Mouse (Mus musculus): ENCODE measurements around the gene D10Jhu81e.
"Not testable (repeated sequence)": the region's sequence is repeated elsewhere in the genome, so short reads cannot be mapped to it uniquely, and the experiment has no call there.

The D10Jhu81e gene

DNA sequence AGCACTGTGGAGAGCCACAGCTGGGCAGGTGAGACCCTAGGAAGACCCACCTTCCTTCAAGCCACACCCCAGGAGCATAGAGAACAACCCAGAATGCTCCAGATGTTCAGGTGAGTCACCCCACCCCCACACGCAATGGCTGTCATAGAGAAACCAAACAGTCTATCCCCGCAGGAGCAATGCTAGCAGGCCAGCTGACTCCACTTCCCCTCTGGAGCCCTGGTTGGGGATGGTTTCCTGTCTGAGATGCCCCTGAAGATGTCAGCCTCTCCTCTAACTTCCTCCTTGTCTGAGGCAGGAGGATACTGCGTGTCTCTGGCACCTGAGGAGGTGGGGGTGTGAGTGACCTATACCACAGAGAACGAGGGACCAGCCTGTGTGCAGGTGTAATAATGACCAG is 35.2 kb downstream of the D10Jhu81e start:
- in situ Hi-C loops (cut with MboI, MseI) = no loop called here

DNA sequence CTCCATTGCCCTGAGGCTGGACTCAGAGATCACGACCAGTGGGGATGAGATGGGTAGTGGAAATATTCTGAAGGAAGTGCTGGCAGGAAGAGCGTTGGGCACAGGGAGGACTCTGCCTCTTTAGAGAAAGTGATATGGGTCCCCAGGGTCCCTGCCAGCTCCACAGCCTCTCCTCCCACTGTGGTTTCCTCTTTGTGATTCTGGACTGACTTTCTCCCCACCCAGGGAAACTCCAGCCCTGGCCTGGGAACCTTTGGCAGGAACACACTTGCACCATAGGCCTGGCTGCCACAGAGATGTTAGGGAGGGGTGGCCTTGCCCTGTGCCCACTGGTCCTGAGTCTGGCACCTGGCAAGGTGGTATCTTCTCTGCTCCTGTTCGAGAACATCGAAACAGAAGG is 39.6 kb downstream of the D10Jhu81e start:
- in situ Hi-C loops (cut with MboI, MseI) = no loop called here

DNA sequence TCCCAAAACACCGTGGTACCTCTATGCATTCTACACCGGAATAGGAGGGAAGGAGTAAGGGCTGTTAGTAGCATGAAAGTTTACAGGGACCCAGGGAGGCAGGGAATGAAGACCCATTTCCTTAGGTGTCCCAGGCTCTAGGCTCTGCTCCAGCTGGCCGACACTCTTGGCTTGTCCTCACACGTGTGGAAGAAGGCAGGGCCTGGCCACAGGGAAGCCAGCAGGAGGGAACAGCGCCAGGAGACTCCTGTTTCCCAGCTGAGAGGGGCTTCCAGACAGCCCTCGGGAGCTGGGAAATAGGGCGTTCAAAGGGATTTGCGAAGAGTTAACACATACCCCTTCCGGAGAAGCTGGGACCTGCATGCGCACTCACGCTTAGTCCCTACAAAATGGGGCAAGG is 40.2 kb downstream of the D10Jhu81e start:
- in situ Hi-C loops (cut with MboI, MseI) = no loop called here

DNA sequence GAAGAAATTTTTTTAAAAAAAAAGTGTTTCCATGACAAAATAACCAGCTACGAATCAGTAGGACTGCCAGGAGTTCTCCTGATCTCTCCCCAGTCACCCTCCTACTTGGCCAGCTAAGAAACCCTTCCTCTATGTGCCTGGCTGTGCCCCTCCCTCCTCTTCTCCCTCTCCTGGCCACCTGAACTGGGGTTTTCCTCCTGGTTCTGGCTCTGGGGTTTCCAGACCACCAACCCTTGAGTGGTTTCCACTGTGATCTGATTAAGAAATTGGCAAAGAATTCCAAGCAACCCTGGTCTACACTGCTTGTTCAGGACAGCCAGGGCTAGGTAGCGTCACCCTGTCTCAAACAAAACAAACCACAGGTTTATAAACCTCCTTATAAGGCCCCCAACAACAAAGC is 40.9 kb downstream of the D10Jhu81e start:
- in situ Hi-C loops (cut with MboI, MseI) = no loop called here

DNA sequence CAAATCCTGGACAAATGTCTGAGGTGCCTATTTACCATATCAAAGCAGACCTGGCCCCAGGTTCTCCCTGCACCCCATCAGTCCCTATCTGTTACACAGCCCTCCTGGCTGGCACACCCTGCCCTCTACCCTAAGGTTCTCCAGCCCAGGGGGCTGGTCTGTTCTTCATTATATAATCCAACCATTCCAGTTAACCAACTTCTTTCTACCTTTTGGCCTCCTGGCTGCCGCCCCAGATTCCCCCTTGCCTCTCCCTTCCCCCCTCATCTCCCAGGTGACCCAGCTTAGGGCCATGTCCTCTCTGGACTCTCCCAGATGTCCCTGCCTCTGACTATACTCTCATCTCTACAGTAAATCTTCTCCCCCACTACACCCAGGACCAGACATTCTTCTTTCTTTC is 41.7 kb downstream of the D10Jhu81e start:
- in situ Hi-C loops (cut with MboI, MseI) = no loop called here

DNA sequence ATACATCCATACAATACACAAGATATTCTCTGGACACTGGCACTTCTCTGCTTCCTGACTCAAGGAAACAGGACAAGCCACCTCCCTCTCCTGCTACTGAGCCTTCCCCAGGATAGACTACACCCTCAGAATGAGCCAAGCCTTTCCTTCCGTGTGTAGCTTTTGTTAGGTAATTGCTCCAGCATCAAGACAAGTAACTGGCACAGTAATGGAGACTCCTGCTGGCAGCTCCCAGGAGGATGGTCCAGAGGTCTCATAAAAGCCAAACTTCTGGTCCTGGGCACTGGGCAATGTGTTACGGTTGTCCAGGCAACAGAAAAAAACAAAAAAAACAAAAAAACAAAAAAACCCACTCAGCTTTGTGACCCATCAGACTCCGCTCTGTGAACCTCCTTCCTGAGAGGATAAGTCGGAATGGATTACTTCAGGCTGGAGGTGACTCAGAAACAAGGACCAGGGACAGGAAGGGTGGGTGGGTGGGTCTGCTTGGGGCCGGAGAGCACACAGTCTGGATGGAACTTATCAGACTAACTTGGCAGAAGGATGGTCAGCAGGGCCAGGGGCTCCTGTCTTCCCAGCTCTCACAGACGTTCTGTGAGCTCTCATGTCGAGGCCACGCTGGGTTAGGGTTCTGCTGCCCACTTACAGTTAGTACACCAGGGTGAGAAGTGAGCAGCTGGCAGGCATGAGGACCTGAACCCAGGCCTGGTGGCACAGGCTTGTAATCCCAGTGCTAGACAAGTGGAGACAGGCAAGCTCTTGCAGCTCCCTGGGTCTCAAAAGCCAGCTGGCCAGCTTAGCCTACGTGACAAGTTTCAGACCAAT is 42.3 kb downstream of the D10Jhu81e start:
- in situ Hi-C loops (cut with MboI, MseI) = no loop called here

DNA sequence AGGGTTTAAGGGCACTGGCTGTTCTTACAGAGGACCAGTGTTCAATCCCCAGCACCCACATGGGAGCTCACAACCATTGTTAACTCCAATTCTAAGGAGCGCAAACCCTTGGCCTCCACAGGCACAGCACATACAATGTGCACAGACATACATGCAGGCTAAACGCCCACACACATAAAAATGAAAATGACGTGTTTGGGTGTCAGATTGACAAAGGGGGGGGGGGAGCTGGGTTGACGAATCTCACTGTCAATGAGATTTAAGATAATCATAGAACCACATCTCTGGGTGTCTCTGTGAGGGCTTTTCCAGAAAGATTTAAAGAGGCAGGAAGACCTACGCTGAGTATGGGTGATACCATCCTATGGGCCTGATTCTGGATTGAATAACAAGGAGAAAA is 43.3 kb downstream of the D10Jhu81e start:
- in situ Hi-C loops (cut with MboI, MseI) = no loop called here

DNA sequence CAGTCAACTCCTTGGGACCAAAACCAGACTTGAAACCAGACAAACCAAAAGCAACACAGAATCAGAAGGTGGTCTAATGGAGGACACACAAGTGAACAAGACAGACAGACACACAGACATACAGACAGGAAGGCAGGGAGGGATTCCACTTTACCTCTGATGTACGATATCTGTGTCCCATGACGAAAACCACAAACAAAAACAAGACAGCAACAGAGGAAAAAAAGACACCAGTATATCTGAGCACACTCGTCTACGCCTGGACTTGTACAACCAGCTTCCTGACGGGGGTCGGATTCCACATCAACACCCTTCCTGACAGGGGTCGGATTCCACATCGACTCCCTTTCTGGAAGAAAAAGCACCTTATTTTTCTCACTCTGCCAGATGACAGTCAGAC is 44.5 kb downstream of the D10Jhu81e start:
- in situ Hi-C loops (cut with MboI, MseI) = not testable (repeated sequence)

DNA sequence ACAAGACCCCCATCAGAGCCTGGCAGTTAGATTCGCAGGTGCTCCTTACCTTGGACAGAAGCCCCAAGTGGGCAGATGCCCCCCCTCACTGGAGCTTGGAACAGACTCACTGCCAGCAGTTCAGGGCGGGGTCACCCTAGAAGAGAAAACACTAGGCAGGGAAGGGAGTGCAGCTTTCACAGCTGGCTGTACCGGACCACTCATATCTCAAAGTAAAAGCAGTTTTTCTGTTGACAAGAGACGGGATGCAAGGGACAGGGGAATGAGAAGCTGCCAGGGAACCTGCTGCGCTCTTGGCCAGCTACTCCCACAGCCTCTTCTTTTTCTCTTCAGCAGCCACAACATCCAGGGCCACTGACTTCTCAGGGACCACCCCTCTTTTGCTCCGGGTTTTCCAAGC is 45.4 kb downstream of the D10Jhu81e start:
- in situ Hi-C loops (cut with MboI, MseI) = not testable (repeated sequence)

DNA sequence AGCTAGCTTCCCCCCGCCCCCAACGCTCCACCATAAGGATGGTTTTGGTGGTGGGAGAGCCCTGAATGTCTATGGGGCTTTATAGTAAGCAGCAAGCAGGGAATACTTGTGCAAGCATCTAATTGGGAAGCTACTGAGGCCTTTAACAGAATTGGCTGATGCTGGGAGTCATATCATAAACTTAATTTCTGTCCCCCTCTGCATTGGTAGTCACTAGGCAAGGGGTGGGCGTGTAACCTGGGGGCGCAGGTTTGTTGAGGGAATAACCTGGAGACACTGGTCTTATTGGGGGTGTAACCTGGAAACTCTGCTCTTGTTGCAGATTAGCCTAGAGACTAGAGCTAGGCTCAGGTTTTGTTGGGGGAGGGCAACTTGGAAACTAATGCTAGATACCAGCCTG is 50.2 kb downstream of the D10Jhu81e start:
- in situ Hi-C loops (cut with MboI, MseI) = no loop called here

DNA sequence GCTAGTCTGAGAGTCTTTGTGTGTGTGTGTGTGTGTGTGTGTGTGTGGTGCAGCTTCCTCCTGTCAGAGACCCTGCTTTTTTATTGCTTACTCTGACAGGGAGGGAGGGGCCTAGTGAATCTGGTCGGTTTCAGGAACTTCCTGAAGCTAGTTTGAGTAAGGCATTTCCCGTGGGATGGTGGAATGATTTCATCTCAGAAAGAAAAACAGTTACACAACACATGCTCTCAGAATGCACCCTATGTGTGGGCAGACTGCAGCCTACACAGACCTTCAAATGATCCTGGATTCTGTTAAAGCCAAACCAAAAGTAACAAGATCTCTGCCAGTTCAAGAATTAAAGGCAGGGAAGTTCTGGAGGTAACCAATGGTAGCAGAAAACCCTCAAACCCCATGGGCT is 54.4 kb downstream of the D10Jhu81e start:
- in situ Hi-C loops (cut with MboI, MseI) = no loop called here

DNA sequence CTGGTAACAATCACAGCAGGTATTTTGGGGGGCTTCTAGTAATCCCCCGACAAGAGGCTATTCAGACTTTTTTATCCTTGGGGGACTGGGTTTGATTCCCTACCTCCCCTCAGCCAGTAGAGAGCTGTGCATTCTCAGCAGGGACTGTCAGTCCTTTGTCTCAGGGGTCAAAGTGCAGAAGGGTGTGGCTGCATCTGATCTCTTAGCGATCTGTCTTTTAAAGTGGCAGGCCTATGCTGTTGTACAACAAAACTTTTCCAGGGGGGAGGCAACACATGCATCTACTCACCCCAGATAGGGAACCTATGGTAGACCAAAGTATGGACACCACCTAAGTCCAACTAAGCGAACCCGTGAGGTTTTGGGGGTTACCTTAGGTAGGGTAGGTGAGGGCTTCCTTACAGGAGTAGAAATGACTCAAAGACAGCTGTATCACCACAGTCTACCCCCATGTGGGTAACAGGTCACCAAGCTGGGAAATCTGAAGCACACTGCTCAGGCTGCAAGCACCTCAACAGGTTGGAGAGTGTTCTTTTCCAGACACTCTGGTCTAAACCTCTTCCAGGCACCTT is 55.0 kb downstream of the D10Jhu81e start:
- in situ Hi-C loops (cut with MboI, MseI) = no loop called here
